In genomic region chr9:60744171-60744969, GRCm38 (mm10) we compare ENCODE assay signal across 8 mouse cellular contexts. TPM values are rescaled to one million over a fixed set of nuclear protein-coding genes. Genes with fewer than 3 reads are reported as not detected.
DNase-seq lines count a peak whose midpoint lies in the region; ATAC-seq lines count a peak whose summit lies in the region.

No protein-coding gene starts in this region.

- peak; percentile 96 for DNase-seq in heart, adult 11 months
- peak; percentile 58 for DNase-seq in 3134 (ENCODE audit: extremely low read depth, insufficient read length, low spot score)
- DNase-seq in adrenal gland, adult 8-10 months: peak; percentile 26
- DNase-seq in embryo, embryonic 9.5 days (ENCODE audit: extremely low spot score): peak; percentile 45
- peak; percentile 57 to 71 for DNase-seq in heart, postnatal 14 days
- DNase-seq in limb, embryonic 11.5 days (ENCODE audit: low spot score): peak; percentile 65
- DNase-seq in retina, embryonic 14.5 days (ENCODE audit: low spot score): peak; percentile 90

- no peaks in the 10 kb centered on the region for H3K36me3 ChIP-seq in heart, embryonic 11.5 days (ENCODE audit: control insufficient read depth, insufficient read depth, low read length)
- no peaks in the 10 kb centered on the region for H3K36me3 ChIP-seq in limb, embryonic 11.5 days (ENCODE audit: control insufficient read depth, insufficient read depth, low read length)

- ATAC-seq in heart, embryonic 11.5 days (replicated peaks; ENCODE audit: insufficient number of reproducible peaks, low FRiP score, low TSS enrichment): no peak
- no peak for ATAC-seq in limb, embryonic 11.5 days (ENCODE audit: insufficient number of reproducible peaks, low FRiP score, low TSS enrichment, low read depth)

- no peak overlapping the region for H3K4me2 ChIP-seq in heart, embryonic 11.5 days
- H3K4me2 ChIP-seq in limb, embryonic 11.5 days (ENCODE audit: low read depth, severe bottlenecking): no peak overlapping the region

- no peaks in the 10 kb centered on the region for H3K9me3 ChIP-seq in heart, embryonic 11.5 days (replicated peaks; ENCODE audit: control insufficient read depth, low read length)
- no peaks in the 10 kb centered on the region for H3K9me3 ChIP-seq in limb, embryonic 11.5 days (ENCODE audit: control insufficient read depth, low read length)

- H3K27ac ChIP-seq in heart, embryonic 11.5 days (ENCODE audit: low read depth, low read length): no peak overlapping the region
- no peak overlapping the region for H3K27ac ChIP-seq in limb, embryonic 11.5 days (replicated peaks; ENCODE audit: low read depth, low read length)

- H3K9ac ChIP-seq in heart, embryonic 11.5 days (ENCODE audit: low read depth, low read length): no peak overlapping the region
- no peak overlapping the region for H3K9ac ChIP-seq in limb, embryonic 11.5 days (ENCODE audit: low read length)

- no peaks in the 10 kb centered on the region for H3K27me3 ChIP-seq in heart, embryonic 11.5 days (ENCODE audit: control insufficient read depth, insufficient read depth, low read length)
- no peaks in the 10 kb centered on the region for H3K27me3 ChIP-seq in limb, embryonic 11.5 days (ENCODE audit: control insufficient read depth, insufficient read depth, low read length)

- 45% methylated on average over 18 of the region's 18 CpGs for WGBS in heart, embryonic 11.5 days (ENCODE audit: insufficient replicate concordance)
- 51% methylated on average over 18 of the region's 18 CpGs for WGBS in limb, embryonic 11.5 days

- no peak overlapping the region for H3K4me3 ChIP-seq in heart, embryonic 11.5 days (ENCODE audit: low read depth, low read length)
- no peak overlapping the region for H3K4me3 ChIP-seq in limb, embryonic 11.5 days (ENCODE audit: low read depth, low read length)

- intact Hi-C loops in heart, postnatal 14 days (cut with DNase I): loop anchor here (1.0 to 10.0 kb wide), 2 partner anchors 26 to 500 kb away; no protein-coding TSS in a partner anchor

- peaks cover 7% of the 10 kb centered on the region; the same call in 1 of the 2 replicates for H3K4me1 ChIP-seq in heart, embryonic 11.5 days (ENCODE audit: control insufficient read depth, insufficient read depth, low read length)
- no peaks in the 10 kb centered on the region for H3K4me1 ChIP-seq in limb, embryonic 11.5 days (ENCODE audit: control insufficient read depth, insufficient read depth, low read length)

RNA-seq across cellular contexts. Expression of gene Larp6, which starts 31.6 kb away (rescaled TPM):
- polyA plus RNA-seq in heart, embryonic 11.5 days (2014; fragmentation: Nextera tagmentation; extraction: Ambion mirVana): 0.40 and 0.92 TPM in 2 replicates
- total RNA-seq in adrenal gland, adult 8-10 months (2022): 1 to 10 TPM; 3.1 to 4.7 (median 3.7) TPM
- 1 to 10 TPM in 1 of 2 experiments, under 1 TPM in 1; 1.00 to 1.6 TPM for total RNA-seq in heart, postnatal 14 days (2021)
- polyA plus RNA-seq in limb, embryonic 11.5 days (2014; fragmentation: Nextera tagmentation; extraction: Ambion mirVana): 1.3 and 2.1 TPM in 2 replicates

RNA-seq across cellular contexts. Expression of gene Uaca, which starts 50.0 kb away (rescaled TPM):
- polyA plus RNA-seq in heart, embryonic 11.5 days (2014; fragmentation: Nextera tagmentation; extraction: Ambion mirVana): 19.2 and 26.8 TPM in 2 replicates
- total RNA-seq in adrenal gland, adult 8-10 months (2022): 10 to 100 TPM; 37.5 to 62.0 (median 48.1) TPM
- total RNA-seq in heart, postnatal 14 days (2021): 10 to 100 TPM; 40.9 to 42.7 TPM
- 18.4 and 18.6 TPM in 2 replicates for polyA plus RNA-seq in limb, embryonic 11.5 days (2014; fragmentation: Nextera tagmentation; extraction: Ambion mirVana)

RNA-seq across cellular contexts. Expression of gene Lrrc49, which starts 56.4 kb away (rescaled TPM):
- polyA plus RNA-seq in heart, embryonic 11.5 days (2014; fragmentation: Nextera tagmentation; extraction: Ambion mirVana): 9.3 and 10.3 TPM in 2 replicates
- 10 to 100 TPM; 16.1 to 24.9 (median 22.2) TPM for total RNA-seq in adrenal gland, adult 8-10 months (2022)
- total RNA-seq in heart, postnatal 14 days (2021): 1 to 10 TPM; 5.7 to 6.8 TPM
- 26.5 and 28.1 TPM in 2 replicates for polyA plus RNA-seq in limb, embryonic 11.5 days (2014; fragmentation: Nextera tagmentation; extraction: Ambion mirVana)

Comparison
In these comparisons a context has a peak if more than half of its experiments do, and no peak if none do; other contexts are left out.
1. DNase-seq: peak in every context shown above with its lines; median percentile 96 in heart, adult 11 months; 90 in retina, embryonic 14.5 days; 65 in limb, embryonic 11.5 days; 64 in heart, postnatal 14 days; 58 in 3134; 45 in embryo, embryonic 9.5 days; 26 in adrenal gland, adult 8-10 months.